Comparison of ENCODE assay signal across 18 mouse cellular contexts in genomic region chr3:65627021-65627706, GRCm38 (mm10). TPM values are rescaled to one million over a fixed set of nuclear protein-coding genes. Genes with fewer than 3 reads are reported as not detected.
DNase-seq lines count a peak whose midpoint lies in the region; ATAC-seq and TF ChIP-seq lines count a peak whose summit lies in the region.
"Had no signal": no experiment of that assay in that cellular context is flagged by ENCODE, and none has a peak within 500 bp of the region (broad histone marks: within the 10 kb centered on the region; RNA-seq: fewer than 3 reads in every experiment).

No protein-coding gene starts in this region.

- H3K36me3 ChIP-seq in neural tube, embryonic 12.5 days = no peaks in the 10 kb centered on the region
- no peaks in the 10 kb centered on the region for H3K36me3 ChIP-seq in neural tube, embryonic 15.5 days
- no peaks in the 10 kb centered on the region for H3K36me3 ChIP-seq in hindbrain, embryonic 13.5 days
- H3K36me3 ChIP-seq in splenic B cell, adult 2 months (ENCODE audit: control insufficient read depth, insufficient read depth, low read length, poor library complexity, severe bottlenecking) = no peaks in the 10 kb centered on the region
- H3K36me3 ChIP-seq: heart, embryonic 10.5 days; liver, embryonic 15.5 days had no signal

- in situ Hi-C loops in Patski (cut with MboI; ENCODE audit: low pct_unique_long_range_greater_than_20kb) = no loop called here

- H3K4me3 ChIP-seq in neural tube, embryonic 12.5 days = no peak overlapping the region
- no peak overlapping the region for H3K4me3 ChIP-seq in neural tube, embryonic 15.5 days (replicated peaks)
- H3K4me3 ChIP-seq in hindbrain, embryonic 13.5 days = no peak overlapping the region
- H3K4me3 ChIP-seq: heart, embryonic 10.5 days; liver, embryonic 15.5 days had no signal

- 0 out of 2 replicates have a peak, but pooled peaks cover 6% of the 10 kb centered on the region for H3K4me1 ChIP-seq in neural tube, embryonic 12.5 days
- no peaks in the 10 kb centered on the region for H3K4me1 ChIP-seq in neural tube, embryonic 15.5 days
- H3K4me1 ChIP-seq in hindbrain, embryonic 13.5 days (replicated peaks) = peaks cover 4% of the 10 kb centered on the region; the same call in 1 of the 2 replicates
- H3K4me1 ChIP-seq: heart, embryonic 10.5 days; liver, embryonic 15.5 days had no signal

- TF ChIP-seq CTCF in Patski (IDR thresholded peaks at IDR 0.05) = no peak

- H3K4me2 ChIP-seq in neural tube, embryonic 12.5 days (replicated peaks) = no peak overlapping the region
- H3K4me2 ChIP-seq in neural tube, embryonic 15.5 days = no peak overlapping the region
- no peak overlapping the region for H3K4me2 ChIP-seq in hindbrain, embryonic 13.5 days
- H3K4me2 ChIP-seq: liver, embryonic 15.5 days had no signal

- 42% methylated on average over 6 of the region's 6 CpGs for WGBS in neural tube, embryonic 12.5 days
- WGBS in neural tube, embryonic 15.5 days = 39% methylated on average over 6 of the region's 6 CpGs
- WGBS in hindbrain, embryonic 13.5 days = 41% methylated on average over 6 of the region's 6 CpGs

- peak; percentile 56; the same call in 1 of the 2 replicates for ATAC-seq in neural tube, embryonic 12.5 days (ENCODE audit: low FRiP score, low read depth)
- ATAC-seq in neural tube, embryonic 15.5 days (ENCODE audit: low FRiP score) = no peak
- ATAC-seq in Patski = peak; percentile 34
- ATAC-seq in hindbrain, embryonic 13.5 days (ENCODE audit: low FRiP score) = peak; percentile 59; the same call in 1 of the 2 replicates
- no peak for ATAC-seq in megakaryocyte-erythroid progenitor cell, adult 5-6 weeks (replicated peaks; ENCODE audit: low FRiP score, low TSS enrichment, poor library complexity, severe bottlenecking)
- no peak for ATAC-seq in frontal cortex, adult (ENCODE audit: low TSS enrichment)
- ATAC-seq: inflammation-experienced regulatory T-cells, adult 6 months had no signal

- H3K27ac ChIP-seq in neural tube, embryonic 12.5 days = no peak overlapping the region
- H3K27ac ChIP-seq in neural tube, embryonic 15.5 days (replicated peaks) = no peak overlapping the region
- no peak overlapping the region for H3K27ac ChIP-seq in hindbrain, embryonic 13.5 days
- H3K27ac ChIP-seq: heart, embryonic 10.5 days; liver, embryonic 15.5 days had no signal

- H3K9me3 ChIP-seq in neural tube, embryonic 12.5 days = no peaks in the 10 kb centered on the region
- no peaks in the 10 kb centered on the region for H3K9me3 ChIP-seq in neural tube, embryonic 15.5 days (replicated peaks)
- 0 out of 2 replicates have a peak, but pooled peaks cover 4% of the 10 kb centered on the region for H3K9me3 ChIP-seq in hindbrain, embryonic 13.5 days
- H3K9me3 ChIP-seq: heart, embryonic 10.5 days; liver, embryonic 15.5 days had no signal

- POLR2A ChIA-PET in Patski (lab: Charles Lee) = interaction anchor here (1.4 to 1.5 kb wide), 2 partner anchors 9 to 31 kb away, joined by 4 to 7 read pairs; no protein-coding TSS in a partner anchor

- peak; percentile 41 for DNase-seq in Patski (ENCODE audit: low read depth, low spot score)
- peak; percentile 60 for DNase-seq in splenic B cell, adult 2 months (ENCODE audit: low read depth, low spot score)
- DNase-seq: cerebellum, postnatal 14 days; gastrocnemius, postnatal 36 days; heart, postnatal 14 days; kidney, adult 9 months; kidney, postnatal 36 days; layer of hippocampus, adult 9-11 months; right cerebral cortex, postnatal 25 days; thymus, postnatal 36 days had no signal

- no peaks in the 10 kb centered on the region for H3K27me3 ChIP-seq in neural tube, embryonic 12.5 days (replicated peaks)
- H3K27me3 ChIP-seq in neural tube, embryonic 15.5 days (replicated peaks) = no peaks in the 10 kb centered on the region
- H3K27me3 ChIP-seq in Patski = no peaks in the 10 kb centered on the region
- no peaks in the 10 kb centered on the region for H3K27me3 ChIP-seq in hindbrain, embryonic 13.5 days
- no peaks in the 10 kb centered on the region for H3K27me3 ChIP-seq in splenic B cell, adult 2 months (ENCODE audit: control insufficient read depth, insufficient read depth, low read length, poor library complexity, severe bottlenecking)
- H3K27me3 ChIP-seq: liver, embryonic 15.5 days had no signal

- CTCF ChIA-PET in Patski (lab: Charles Lee) = interaction anchor here (0.6 to 3.3 kb wide), 7 partner anchors 7 to 302 kb away, joined by 3 to 21 read pairs (median 3); no protein-coding TSS in a partner anchor

- H3K9ac ChIP-seq in neural tube, embryonic 12.5 days = no peak overlapping the region
- H3K9ac ChIP-seq in neural tube, embryonic 15.5 days (replicated peaks) = no peak overlapping the region
- no peak overlapping the region for H3K9ac ChIP-seq in hindbrain, embryonic 13.5 days
- H3K9ac ChIP-seq: liver, embryonic 15.5 days had no signal

RNA-seq across cellular contexts. Expression of gene Lekr1, which starts 38.9 kb away (rescaled TPM):
- polyA plus RNA-seq in neural tube, embryonic 12.5 days (2016; fragmentation: Nextera tagmentation; extraction: Ambion mirVana) = 6.1 and 7.6 TPM in 2 replicates
- 7.2 and 9.7 TPM in 2 replicates for polyA plus RNA-seq in neural tube, embryonic 15.5 days (2015; fragmentation: Nextera tagmentation; extraction: Ambion mirVana)
- polyA plus RNA-seq in Patski (2021) = 10.0 TPM
- polyA plus RNA-seq in hindbrain, embryonic 13.5 days (2015; fragmentation: Nextera tagmentation; extraction: Ambion mirVana) = 6.7 and 8.6 TPM in 2 replicates
- 2.0 TPM in 1 of 2 replicates, not detected in the other for total RNA-seq in megakaryocyte-erythroid progenitor cell, adult 5-6 weeks (2014; fragmentation: Nextera tagmentation)
- total RNA-seq in megakaryocyte-erythroid progenitor cell, adult 5-6 weeks (2017) = 1.9 and 3.3 TPM in 2 replicates

Comparison
In these comparisons a context has a peak if more than half of its experiments do, and no peak if none do; other contexts are left out.
1. ATAC-seq: peak in neural tube, embryonic 12.5 days (single experiment), Patski (single experiment) and hindbrain, embryonic 13.5 days (single experiment); none in neural tube, embryonic 15.5 days (single experiment), megakaryocyte-erythroid progenitor cell, adult 5-6 weeks (single experiment) and frontal cortex, adult (single experiment).